Mouse (Mus musculus) liver, postnatal 0 days (tissue): ENCODE data around the gene Rflna.

Experiments used
- CTCF ChIP-seq: sonication (generic); IDR thresholded peaks from 2 replicates; pipeline ENCODE4 v1.5.1; 2016; ENCODE audit warnings: antibody characterized with exemption, low read depth
- EP300 ChIP-seq: IDR thresholded peaks from 2 replicates; pipeline ENCODE4 v1.6.1; 2016; ENCODE audit warnings: antibody characterized with exemption, low read depth, mild to moderate bottlenecking

GRCm38 (mm10) chr5:125049481-125049880, 46.5 kb downstream of the Rflna start:
- TF ChIP-seq CTCF (no peak), EP300 (no peak)
